Comparison of ENCODE assay signal across 10 mouse cellular contexts in genomic region chr6:54564506-54564991, GRCm38 (mm10). TPM values are rescaled to one million over a fixed set of nuclear protein-coding genes. Genes with fewer than 3 reads are reported as not detected.
DNase-seq lines count a peak whose midpoint lies in the region; ATAC-seq lines count a peak whose summit lies in the region.
"Had no signal": no experiment of that assay in that cellular context is flagged by ENCODE, and none has a peak within 500 bp of the region (broad histone marks: within the 10 kb centered on the region; RNA-seq: fewer than 3 reads in every experiment).

No protein-coding gene starts in this region.

- H3K27me3 ChIP-seq in heart, embryonic 11.5 days (ENCODE audit: control insufficient read depth, insufficient read depth, low read length) = peaks cover 19% of the 10 kb centered on the region
- no peaks in the 10 kb centered on the region for H3K27me3 ChIP-seq in hindbrain, embryonic 12.5 days
- no peaks in the 10 kb centered on the region for H3K27me3 ChIP-seq in neural tube, embryonic 15.5 days (replicated peaks)
- H3K27me3 ChIP-seq in liver, embryonic 11.5 days (replicated peaks; ENCODE audit: control insufficient read depth, insufficient read depth, low read length) = peaks cover 34% of the 10 kb centered on the region

- no peak overlapping the region for H3K9ac ChIP-seq in heart, embryonic 11.5 days (ENCODE audit: low read depth, low read length)
- H3K9ac ChIP-seq in hindbrain, embryonic 12.5 days = peak overlapping the region; percentile 73
- peak overlapping the region; percentile 87 for H3K9ac ChIP-seq in neural tube, embryonic 15.5 days (replicated peaks)
- no peak overlapping the region for H3K9ac ChIP-seq in liver, embryonic 11.5 days (ENCODE audit: low read depth, low read length)

- H3K9me3 ChIP-seq in heart, embryonic 11.5 days (replicated peaks; ENCODE audit: control insufficient read depth, low read length) = no peaks in the 10 kb centered on the region
- H3K9me3 ChIP-seq in hindbrain, embryonic 12.5 days (replicated peaks) = no peaks in the 10 kb centered on the region
- no peaks in the 10 kb centered on the region for H3K9me3 ChIP-seq in neural tube, embryonic 15.5 days (replicated peaks)
- H3K9me3 ChIP-seq in liver, embryonic 11.5 days (ENCODE audit: control insufficient read depth, low read length) = no peaks in the 10 kb centered on the region
- H3K9me3 ChIP-seq: G1E had no signal

- H3K4me3 ChIP-seq in heart, embryonic 11.5 days (ENCODE audit: low read depth, low read length) = no peak overlapping the region
- peak overlapping the region; percentile 50 for H3K4me3 ChIP-seq in hindbrain, embryonic 12.5 days
- peak overlapping the region; percentile 64 for H3K4me3 ChIP-seq in neural tube, embryonic 15.5 days (replicated peaks)
- H3K4me3 ChIP-seq in liver, embryonic 11.5 days (ENCODE audit: low read depth, low read length) = no peak overlapping the region

- peak overlapping the region; percentile 29 for H3K4me2 ChIP-seq in heart, embryonic 11.5 days
- H3K4me2 ChIP-seq in hindbrain, embryonic 12.5 days (replicated peaks) = peak overlapping the region; percentile 64
- peak overlapping the region; percentile 76 for H3K4me2 ChIP-seq in neural tube, embryonic 15.5 days
- no peak overlapping the region; the same call in 1 of the 2 replicates for H3K4me2 ChIP-seq in liver, embryonic 11.5 days

- peaks cover 8% of the 10 kb centered on the region; the same call in 1 of the 2 replicates for H3K4me1 ChIP-seq in heart, embryonic 11.5 days (ENCODE audit: control insufficient read depth, insufficient read depth, low read length)
- peaks cover 61% of the 10 kb centered on the region for H3K4me1 ChIP-seq in hindbrain, embryonic 12.5 days
- H3K4me1 ChIP-seq in neural tube, embryonic 15.5 days = peaks cover 63% of the 10 kb centered on the region
- peaks cover 4% of the 10 kb centered on the region for H3K4me1 ChIP-seq in liver, embryonic 11.5 days (replicated peaks; ENCODE audit: control insufficient read depth, insufficient read depth, low read length)

- H3K36me3 ChIP-seq in heart, embryonic 11.5 days (ENCODE audit: control insufficient read depth, insufficient read depth, low read length) = no peaks in the 10 kb centered on the region
- no peaks in the 10 kb centered on the region for H3K36me3 ChIP-seq in hindbrain, embryonic 12.5 days
- H3K36me3 ChIP-seq in neural tube, embryonic 15.5 days = no peaks in the 10 kb centered on the region
- no peaks in the 10 kb centered on the region for H3K36me3 ChIP-seq in liver, embryonic 11.5 days (ENCODE audit: control insufficient read depth, insufficient read depth, low read length)
- H3K36me3 ChIP-seq: G1E had no signal

- no peak for DNase-seq in heart, adult 18-20 months
- DNase-seq in kidney, postnatal 14 days = no peak
- no peak for DNase-seq in adrenal gland, postnatal 4 days (ENCODE audit: low spot score in 2 of 2)
- DNase-seq in liver, embryonic 11.5 days (ENCODE audit: low spot score) = no peak
- DNase-seq: liver had no signal

- ATAC-seq in heart, embryonic 11.5 days (replicated peaks; ENCODE audit: insufficient number of reproducible peaks, low FRiP score, low TSS enrichment) = no peak
- peak; percentile 30; the same call in 1 of the 2 replicates for ATAC-seq in common myeloid progenitor, adult 5-6 weeks (replicated peaks; ENCODE audit: low read depth, poor library complexity, severe bottlenecking)
- 0 out of 2 replicates have a peak, but pooled peaks have one; percentile 9 for ATAC-seq in hindbrain, embryonic 12.5 days (ENCODE audit: low FRiP score)
- ATAC-seq in neural tube, embryonic 15.5 days (ENCODE audit: low FRiP score) = no peak
- ATAC-seq in liver, embryonic 11.5 days (replicated peaks; ENCODE audit: low FRiP score) = no peak

- no peak overlapping the region for H3K27ac ChIP-seq in heart, embryonic 11.5 days (ENCODE audit: low read depth, low read length)
- H3K27ac ChIP-seq in hindbrain, embryonic 12.5 days = peak overlapping the region; percentile 92
- peak overlapping the region; percentile 93 for H3K27ac ChIP-seq in neural tube, embryonic 15.5 days (replicated peaks)
- no peak overlapping the region for H3K27ac ChIP-seq in liver, embryonic 11.5 days (ENCODE audit: low read depth, low read length)

- WGBS in heart, embryonic 11.5 days (ENCODE audit: insufficient replicate concordance) = 60% methylated on average over 9 of the region's 9 CpGs
- WGBS in hindbrain, embryonic 12.5 days = 55% methylated on average over 9 of the region's 9 CpGs
- whole genome bisulfite sequencing in neural tube, embryonic 15.5 days = 49% methylated on average over 9 of the region's 9 CpGs
- 54% methylated on average over 9 of the region's 9 CpGs for WGBS in liver, embryonic 11.5 days

RNA-seq across cellular contexts. Expression of gene Scrn1, which starts 1.7 kb away (rescaled TPM):
- polyA plus RNA-seq in heart, embryonic 11.5 days (2014; fragmentation: Nextera tagmentation; extraction: Ambion mirVana) = 15.5 and 17.7 TPM in 2 replicates
- total RNA-seq in heart, adult 18-20 months (2021) = 1 to 10 TPM; 5.0 to 5.9 TPM
- total RNA-seq in common myeloid progenitor, adult 5-6 weeks (2017) = not detected in 2 replicates
- polyA plus RNA-seq in hindbrain, embryonic 12.5 days (2016; fragmentation: Nextera tagmentation; extraction: Ambion mirVana) = 79.3 and 89.4 TPM in 2 replicates
- 85.9 and 98.3 TPM in 2 replicates for polyA plus RNA-seq in neural tube, embryonic 15.5 days (2015; fragmentation: Nextera tagmentation; extraction: Ambion mirVana)
- 10 to 100 TPM; 29.9 to 33.5 TPM for total RNA-seq in adrenal gland, postnatal 4 days (2021)
- polyA plus RNA-seq in liver, embryonic 11.5 days (2014; fragmentation: Nextera tagmentation; extraction: Ambion mirVana) = 2.9 and 3.0 TPM in 2 replicates
- polyA plus RNA-seq: G1E had no signal

RNA-seq across cellular contexts. Expression of gene Plekha8, which starts 30.4 kb away (rescaled TPM):
- 13.0 and 13.6 TPM in 2 replicates for polyA plus RNA-seq in heart, embryonic 11.5 days (2014; fragmentation: Nextera tagmentation; extraction: Ambion mirVana)
- 1 to 10 TPM; 9.1 to 9.9 TPM for total RNA-seq in heart, adult 18-20 months (2021)
- 3.8 and 4.5 TPM in 2 replicates for total RNA-seq in common myeloid progenitor, adult 5-6 weeks (2017)
- polyA plus RNA-seq in hindbrain, embryonic 12.5 days (2016; fragmentation: Nextera tagmentation; extraction: Ambion mirVana) = 17.7 and 19.4 TPM in 2 replicates
- polyA plus RNA-seq in neural tube, embryonic 15.5 days (2015; fragmentation: Nextera tagmentation; extraction: Ambion mirVana) = 6.7 and 8.0 TPM in 2 replicates
- total RNA-seq in adrenal gland, postnatal 4 days (2021) = 10 to 100 TPM; 18.3 to 18.7 TPM
- 7.9 and 9.7 TPM in 2 replicates for polyA plus RNA-seq in liver, embryonic 11.5 days (2014; fragmentation: Nextera tagmentation; extraction: Ambion mirVana)

RNA-seq across cellular contexts. Expression of gene Fkbp14, which starts 32.6 kb away (rescaled TPM):
- polyA plus RNA-seq in heart, embryonic 11.5 days (2014; fragmentation: Nextera tagmentation; extraction: Ambion mirVana) = 23.5 and 34.3 TPM in 2 replicates
- total RNA-seq in heart, adult 18-20 months (2021) = 10 to 100 TPM in 1 of 2 experiments, 1 to 10 TPM in 1; 8.9 to 11.6 TPM
- total RNA-seq in common myeloid progenitor, adult 5-6 weeks (2017) = 0.44 and 0.96 TPM in 2 replicates
- polyA plus RNA-seq in hindbrain, embryonic 12.5 days (2016; fragmentation: Nextera tagmentation; extraction: Ambion mirVana) = 21.0 and 26.4 TPM in 2 replicates
- polyA plus RNA-seq in neural tube, embryonic 15.5 days (2015; fragmentation: Nextera tagmentation; extraction: Ambion mirVana) = 12.5 and 14.0 TPM in 2 replicates
- total RNA-seq in adrenal gland, postnatal 4 days (2021) = 10 to 100 TPM; 30.5 to 30.7 TPM
- polyA plus RNA-seq in liver, embryonic 11.5 days (2014; fragmentation: Nextera tagmentation; extraction: Ambion mirVana) = 11.0 and 11.9 TPM in 2 replicates

Comparison
In these comparisons a context has a peak if more than half of its experiments do, and no peak if none do; other contexts are left out.
1. ATAC-seq: peak in common myeloid progenitor, adult 5-6 weeks (single experiment) and hindbrain, embryonic 12.5 days (single experiment); none in heart, embryonic 11.5 days (single experiment), neural tube, embryonic 15.5 days (single experiment) and liver, embryonic 11.5 days (single experiment).
2. H3K27ac ChIP-seq: peak in hindbrain, embryonic 12.5 days (single experiment) and neural tube, embryonic 15.5 days (single experiment); none in heart, embryonic 11.5 days (single experiment) and liver, embryonic 11.5 days (single experiment).
3. H3K4me3 ChIP-seq: peak in hindbrain, embryonic 12.5 days (single experiment) and neural tube, embryonic 15.5 days (single experiment); none in heart, embryonic 11.5 days (single experiment) and liver, embryonic 11.5 days (single experiment).
4. H3K9ac ChIP-seq: peak in hindbrain, embryonic 12.5 days (single experiment) and neural tube, embryonic 15.5 days (single experiment); none in heart, embryonic 11.5 days (single experiment) and liver, embryonic 11.5 days (single experiment).